Mouse (Mus musculus): ENCODE measurements around the gene Mrnip.

DNA sequence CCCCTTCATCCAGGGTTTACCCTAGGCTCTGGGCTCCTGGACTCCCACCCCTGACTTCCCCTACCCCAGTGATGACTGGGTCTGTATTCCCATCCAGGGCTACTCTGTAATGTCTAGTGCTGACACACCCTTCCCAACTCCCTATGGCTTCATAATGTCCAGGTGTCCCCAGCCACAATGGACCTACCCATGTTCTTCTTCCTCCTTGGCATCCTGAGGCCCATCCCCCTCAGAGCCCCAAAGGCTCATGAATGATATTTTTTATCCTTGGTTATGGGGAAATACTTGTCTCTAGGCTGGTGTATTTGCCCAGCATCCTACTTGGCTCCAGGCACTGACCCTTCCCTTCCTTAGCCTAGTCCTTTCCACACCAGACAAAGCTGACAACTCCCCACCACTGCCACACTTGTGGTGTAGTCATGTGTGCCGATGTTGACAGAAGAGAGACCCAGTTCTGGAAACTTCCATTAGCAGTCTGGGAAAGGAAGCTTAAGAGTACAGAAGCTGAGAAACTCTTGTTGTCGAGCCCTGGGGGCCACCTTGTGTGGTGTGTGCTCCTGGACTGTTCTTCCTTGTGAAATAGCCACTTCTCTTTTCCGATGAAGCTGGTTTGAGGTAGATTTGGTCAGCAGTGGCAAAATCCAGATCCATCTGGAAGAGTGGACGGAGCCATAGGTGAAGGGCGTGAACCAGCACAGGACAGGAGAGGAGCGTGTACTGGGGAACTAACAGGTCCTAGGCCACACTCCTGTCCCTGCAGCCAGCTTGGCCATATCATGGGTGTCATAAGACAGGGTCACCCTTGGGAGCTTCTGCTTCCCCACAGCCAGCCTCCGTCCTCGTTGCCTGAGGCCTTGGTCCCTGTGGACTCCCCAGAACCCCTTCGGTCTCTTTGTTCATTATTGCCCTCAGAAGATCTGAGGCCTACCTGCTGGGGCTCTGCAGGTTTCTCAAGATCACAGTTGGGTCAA, 64.9 kb downstream of the Mrnip start:
- TF ChIP-seq CTCF (conservative IDR thresholded peaks at IDR 0.05; ENCODE audit: insufficient read depth, insufficient read length, low read depth, low read length) (no peak), POLR2A (IDR thresholded peaks at IDR 0.05; ENCODE audit: low read depth, low read length) (no peak)
